Mouse (Mus musculus): ENCODE data around the gene Ltb4r2.

Ltb4r2 gene

GRCm38 (mm10) chr14:55761163-55761562, at the start of gene Ltb4r2:
Gene Ltb4r2, plus strand, starts transcription at chr14:55761428.
- DNase-seq, result no peak

GRCm38 (mm10) chr14:55711786-55712185, 49.4 kb upstream of the Ltb4r2 start:
- no peak for DNase-seq

- no peak for DNase-seq
Observed at GRCm38 (mm10) chr14:55713007-55713728, 48.1 kb upstream of the Ltb4r2 start.

- DNase-seq, result no peak
Observed at GRCm38 (mm10) chr14:55713729-55714122, 47.5 kb upstream of the Ltb4r2 start, which contains the start of gene Tgm1. Gene Tgm1, minus strand, starts transcription at chr14:55713926.

- DNase-seq, result no peak
Observed at GRCm38 (mm10) chr14:55714893-55715292, 46.3 kb upstream of the Ltb4r2 start.

GRCm38 (mm10) chr14:55716271-55716670, 45.0 kb upstream of the Ltb4r2 start:
- DNase-seq, result no peak

- no peak for DNase-seq
Observed at GRCm38 (mm10) chr14:55716884-55717283, 44.3 kb upstream of the Ltb4r2 start.

GRCm38 (mm10) chr14:55719737-55720136, 41.5 kb upstream of the Ltb4r2 start:
- no peak for DNase-seq

GRCm38 (mm10) chr14:55720666-55721065, 40.6 kb upstream of the Ltb4r2 start:
- DNase-seq, result peak in 1 of 2 experiments; percentile 27

- peak; percentile 25 to 35 for DNase-seq
Observed at GRCm38 (mm10) chr14:55721076-55721475, 40.2 kb upstream of the Ltb4r2 start.

GRCm38 (mm10) chr14:55721700-55722437, 39.4 kb upstream of the Ltb4r2 start, which contains the start of gene Rabggta:
Gene Rabggta, minus strand, starts transcription at chr14:55722263.
- peak; percentile 97 to 98 for DNase-seq

GRCm38 (mm10) chr14:55722438-55722945, 38.7 kb upstream of the Ltb4r2 start:
- DNase-seq, result no peak

GRCm38 (mm10) chr14:55723433-55723832, 37.8 kb upstream of the Ltb4r2 start:
- no peak for DNase-seq

GRCm38 (mm10) chr14:55724411-55724871, 36.8 kb upstream of the Ltb4r2 start:
- DNase-seq, result no peak

- DNase-seq, result no peak
Observed at GRCm38 (mm10) chr14:55726261-55726660, 35.0 kb upstream of the Ltb4r2 start.

- DNase-seq, result no peak
Observed at GRCm38 (mm10) chr14:55727889-55728685, 33.1 kb upstream of the Ltb4r2 start.

- DNase-seq, result no peak
Observed at GRCm38 (mm10) chr14:55730116-55730515, 31.1 kb upstream of the Ltb4r2 start.

- peak; percentile 76 to 78 for DNase-seq
Observed at GRCm38 (mm10) chr14:55730531-55731032, 30.6 kb upstream of the Ltb4r2 start.

GRCm38 (mm10) chr14:55733889-55734288, 27.3 kb upstream of the Ltb4r2 start:
- no peak for DNase-seq

- no peak for DNase-seq
Observed at GRCm38 (mm10) chr14:55734869-55735268, 26.4 kb upstream of the Ltb4r2 start.

GRCm38 (mm10) chr14:55735334-55735733, 25.9 kb upstream of the Ltb4r2 start:
- DNase-seq, result no peak

GRCm38 (mm10) chr14:55735758-55736157, 25.5 kb upstream of the Ltb4r2 start:
- no peak for DNase-seq
